Mouse (Mus musculus) C2C12 (cell line): Measurements from ENCODE around the gene Atxn7l2. TPM values are rescaled to one million over a fixed set of nuclear protein-coding genes. Genes with fewer than 3 reads are reported as not detected.

Experiments used
- H3K27me3 ChIP-seq: one replicate; pipeline ENCODE4 v1.6.1; 2011; ENCODE audit not compliant: control insufficient read depth, insufficient read depth, insufficient read length
- H3K36me3 ChIP-seq: one replicate; pipeline ENCODE4 v1.6.1; 2011; ENCODE audit not compliant: control insufficient read depth, insufficient read depth
- H3K4me3 ChIP-seq: one replicate; pipeline ENCODE4 v1.5.1; 2011; ENCODE audit warnings: mild to moderate bottlenecking, control low read depth; ENCODE audit not compliant: poor library complexity, insufficient read depth, severe bottlenecking
- H3K79me2 ChIP-seq: one replicate; pipeline ENCODE4 v1.6.1; 2011; ENCODE audit not compliant: control insufficient read depth, insufficient read depth
- H3K79me3 ChIP-seq: one replicate; pipeline ENCODE4 v1.6.1; 2011; ENCODE audit warnings: low read depth, control low read depth
- H3ac ChIP-seq: one replicate; pipeline ENCODE3; 2011; ENCODE audit warnings: low read depth; ENCODE audit not compliant: control insufficient read depth, insufficient read length
- CEBPB ChIP-seq: IDR thresholded peaks from one replicate; pipeline ENCODE4 v1.6.1; 2011; ENCODE audit warnings: low read depth, mild to moderate bottlenecking, control low read depth, moderate library complexity
- CTCF ChIP-seq: IDR thresholded peaks from one replicate; pipeline ENCODE4 v1.5.1; 2011; ENCODE audit not compliant: control insufficient read depth, insufficient read depth, insufficient read length
- FOSL1 ChIP-seq: IDR thresholded peaks from one replicate; pipeline ENCODE4 v1.8.0; 2011; ENCODE audit warnings: mild to moderate bottlenecking, low read length; ENCODE audit not compliant: poor library complexity, insufficient read depth, severe bottlenecking
- MAX ChIP-seq: IDR thresholded peaks from one replicate; pipeline ENCODE4 v1.6.1; 2011; ENCODE audit warnings: mild to moderate bottlenecking, control low read depth
- MYOD1 ChIP-seq: IDR thresholded peaks from one replicate; pipeline ENCODE4 v1.6.1; 2011; ENCODE audit warnings: low read depth; ENCODE audit not compliant: control insufficient read depth, insufficient read length
- MYOG ChIP-seq: IDR thresholded peaks from one replicate; pipeline ENCODE4 v1.6.1; 2011; ENCODE audit not compliant: control insufficient read depth, insufficient read length; ENCODE audit errors: extremely low read depth
- USF1 ChIP-seq: IDR thresholded peaks from one replicate; pipeline ENCODE4 v1.6.1; 2011; ENCODE audit warnings: low read depth, mild to moderate bottlenecking, control low read depth, moderate library complexity
- polyA plus RNA-seq: library from polyadenylated mRNA; unstranded; fragments of >200 nt; fragmentation: generic; extraction: Trizol; gene quantifications from one replicate; pipeline ENCODE4 v1.2.1, GENCODE M21; 2012; ENCODE audit warnings: missing spikeins

Atxn7l2 gene
- polyA plus RNA-seq, 1 experiment: 6.8 TPM

- Histone ChIP-seq H3K79me3 (no peaks in the 10 kb centered on the region), H3K27me3 (no peaks in the 10 kb centered on the region), H3K36me3 (no peaks in the 10 kb centered on the region), H3K79me2 (no peaks in the 10 kb centered on the region), H3ac (no peak overlapping the region), H3K4me3 (no peak overlapping the region)
- TF ChIP-seq CTCF: no peak
Observed at GRCm38 (mm10) chr3:108187111-108187795, 23.5 kb downstream of the Atxn7l2 start.

GRCm38 (mm10) chr3:108186098-108187047 lies 24.4 kb downstream of the Atxn7l2 start, which contains the start of gene Amigo1:
Gene Amigo1 (plus strand): TSS chr3:108186335.
- no peaks in the 10 kb centered on the region for H3K27me3 ChIP-seq
- no peaks in the 10 kb centered on the region for H3K36me3 ChIP-seq
- peak within 1 kb of the TSS; percentile 71 for H3ac ChIP-seq
- H3K4me3 ChIP-seq: peak within 1 kb of the TSS; percentile 29
- H3K79me3 ChIP-seq: no peaks in the 10 kb centered on the region
- TF ChIP-seq MYOD1 (no peak), FOSL1 (no peak), CTCF (no peak), USF1 (no peak), MAX (no peak), MYOG (no peak), CEBPB (no peak)
- H3K79me2 ChIP-seq: no peaks in the 10 kb centered on the region

GRCm38 (mm10) chr3:108185460-108186097 lies 25.2 kb downstream of the Atxn7l2 start:
- Histone ChIP-seq H3K79me2 (no peaks in the 10 kb centered on the region), H3K36me3 (no peaks in the 10 kb centered on the region), H3ac (peak overlapping the region; percentile 13), H3K27me3 (no peaks in the 10 kb centered on the region), H3K4me3 (peak overlapping the region; percentile 29), H3K79me3 (no peaks in the 10 kb centered on the region)
- TF ChIP-seq FOSL1 (no peak), CEBPB (no peak), CTCF (no peak), MYOD1 (no peak), MAX (no peak), USF1 (no peak), MYOG (no peak)

GRCm38 (mm10) chr3:108184742-108185141 lies 26.0 kb downstream of the Atxn7l2 start:
- TF ChIP-seq FOSL1 (no peak), CEBPB (no peak), MAX (no peak), MYOD1 (no peak), USF1 (no peak), MYOG (no peak), CTCF (no peak)
- Histone ChIP-seq H3ac (no peak overlapping the region), H3K79me3 (no peaks in the 10 kb centered on the region), H3K79me2 (no peaks in the 10 kb centered on the region), H3K27me3 (no peaks in the 10 kb centered on the region), H3K36me3 (no peaks in the 10 kb centered on the region), H3K4me3 (no peak overlapping the region)

GRCm38 (mm10) chr3:108180514-108180913 lies 30.2 kb downstream of the Atxn7l2 start:
- TF ChIP-seq CTCF (no peak), MYOG (no peak), USF1 (no peak), MYOD1 (no peak), FOSL1 (no peak), CEBPB (no peak), MAX (no peak)
- no peaks in the 10 kb centered on the region for H3K79me2 ChIP-seq
- peaks cover 15% of the 10 kb centered on the region for H3K27me3 ChIP-seq
- H3ac ChIP-seq: no peak overlapping the region
- H3K4me3 ChIP-seq: no peak overlapping the region
- H3K36me3 ChIP-seq: no peaks in the 10 kb centered on the region
- no peaks in the 10 kb centered on the region for H3K79me3 ChIP-seq
